Mouse (Mus musculus) liver, postnatal 0 days (tissue): Measurements from ENCODE around the gene S100a10.

Source experiments
- CTCF ChIP-seq: sonication (generic); IDR thresholded peaks from 2 replicates; pipeline ENCODE4 v1.5.1; 2016; ENCODE audit warnings: antibody characterized with exemption, low read depth
- EP300 ChIP-seq: IDR thresholded peaks from 2 replicates; pipeline ENCODE4 v1.6.1; 2016; ENCODE audit warnings: antibody characterized with exemption, low read depth, mild to moderate bottlenecking

GRCm38 (mm10) chr3:93547099-93547648 lies 7.7 kb upstream of the S100a10 start:
- peak; percentile 95 for TF ChIP-seq CTCF
- TF ChIP-seq EP300: no peak
